Mouse (Mus musculus) spleen, postnatal 10 days (tissue): ENCODE data around the gene Grik2.
"Not testable (repeated sequence)": the region's sequence is repeated elsewhere in the genome, so short reads cannot be mapped to it uniquely, and the experiment has no call there.

Experiments used
- DNase-seq, 2 experiments: peaks; one replicate each; pipeline ENCODE4 v3.0.0; 2021 to 2022; ENCODE audit warnings: low spot score in 2 of 2

The Grik2 gene

GRCm38 (mm10) chr10:49365262-49365661 is 423.3 kb downstream of the Grik2 start:
- no peak for DNase-seq

- no peak for DNase-seq
Observed at GRCm38 (mm10) chr10:49322413-49322812, 466.2 kb downstream of the Grik2 start.

GRCm38 (mm10) chr10:49319880-49320279 is 468.7 kb downstream of the Grik2 start:
- no peak for DNase-seq

- no peak for DNase-seq
Observed at GRCm38 (mm10) chr10:49256247-49256939, 532.2 kb downstream of the Grik2 start.

GRCm38 (mm10) chr10:49237356-49237755 is 551.2 kb downstream of the Grik2 start:
- not testable (repeated sequence) for DNase-seq

- not testable (repeated sequence) for DNase-seq
Observed at GRCm38 (mm10) chr10:49236844-49237243, 551.7 kb downstream of the Grik2 start.

- no peak for DNase-seq
Observed at GRCm38 (mm10) chr10:49220096-49220495, 568.5 kb downstream of the Grik2 start.

- no peak for DNase-seq
Observed at GRCm38 (mm10) chr10:49219631-49220030, 568.9 kb downstream of the Grik2 start.

- no peak for DNase-seq
Observed at GRCm38 (mm10) chr10:49191773-49192371, 596.7 kb downstream of the Grik2 start.

- DNase-seq: no peak
Observed at GRCm38 (mm10) chr10:49191291-49191690, 597.3 kb downstream of the Grik2 start.

GRCm38 (mm10) chr10:49154134-49154533 is 634.4 kb downstream of the Grik2 start:
- no peak for DNase-seq

GRCm38 (mm10) chr10:49151496-49151895 is 637.1 kb downstream of the Grik2 start:
- not testable (repeated sequence) for DNase-seq

GRCm38 (mm10) chr10:49149714-49150113 is 638.9 kb downstream of the Grik2 start:
- no peak for DNase-seq

GRCm38 (mm10) chr10:49142658-49143057 is 645.9 kb downstream of the Grik2 start:
- DNase-seq: no peak

- DNase-seq: no peak
Observed at GRCm38 (mm10) chr10:49136816-49137215, 651.8 kb downstream of the Grik2 start.

GRCm38 (mm10) chr10:49131311-49131710 is 657.3 kb downstream of the Grik2 start:
- no peak for DNase-seq

- DNase-seq: no peak
Observed at GRCm38 (mm10) chr10:49050339-49050738, 738.2 kb downstream of the Grik2 start.

- no peak for DNase-seq
Observed at GRCm38 (mm10) chr10:49049391-49049790, 739.2 kb downstream of the Grik2 start.
